Mouse (Mus musculus) ovary, postnatal 36 days (tissue): ENCODE measurements around the gene Specc1l.

ENCODE experiments used
- DNase-seq: peaks from one replicate; pipeline ENCODE4 v3.0.0; 2022; ENCODE audit warnings: low spot score, mixed read lengths

Specc1l gene

GRCm38 (mm10) chr10:75355341-75355740 lies 143.5 kb downstream of the Specc1l start:
- no peak for DNase-seq
